Comparison of ENCODE assay signal across 20 mouse cellular contexts in the genomic region with DNA sequence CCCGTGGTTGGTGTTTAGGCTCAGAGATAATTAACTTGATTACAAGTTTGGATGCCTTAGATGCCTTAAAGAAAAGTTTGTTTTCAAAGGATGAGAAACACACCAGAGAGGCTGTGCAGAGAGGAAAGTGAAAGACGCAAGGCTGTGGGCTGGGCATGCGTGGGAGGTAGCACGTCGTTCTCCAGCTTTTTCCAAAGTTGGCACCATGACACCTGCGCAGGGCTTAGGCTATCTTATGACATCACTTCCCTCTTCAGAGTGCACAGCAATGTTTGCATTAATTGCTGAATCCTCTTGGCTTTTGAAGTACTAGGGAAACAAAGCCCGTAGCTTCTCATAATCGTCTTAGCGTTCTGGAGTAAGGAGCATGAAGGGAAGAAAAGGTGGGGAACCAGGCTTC. TPM values are rescaled to one million over a fixed set of nuclear protein-coding genes. Genes with fewer than 3 reads are reported as not detected.
DNase-seq lines count a peak whose midpoint lies in the region; ATAC-seq lines count a peak whose summit lies in the region.
"Had no signal": no experiment of that assay in that cellular context is flagged by ENCODE, and none has a peak within 500 bp of the region (broad histone marks: within the 10 kb centered on the region; RNA-seq: fewer than 3 reads in every experiment).

No protein-coding gene starts in this region.

- H3K4me3 ChIP-seq in forebrain, embryonic 14.5 days (ENCODE audit: low read depth, low read length) = no peak overlapping the region
- H3K4me3 ChIP-seq: hindbrain, embryonic 15.5 days; midbrain, embryonic 12.5 days; stomach, embryonic 15.5 days had no signal

- peak; percentile 50; the same call in 1 of the 2 replicates for ATAC-seq in frontal cortex, adult (ENCODE audit: low TSS enrichment)
- no peak for ATAC-seq in forebrain, embryonic 14.5 days

- no peaks in the 10 kb centered on the region for H3K27me3 ChIP-seq in forebrain, embryonic 14.5 days (replicated peaks; ENCODE audit: control insufficient read depth, insufficient read depth, low read length)
- H3K27me3 ChIP-seq: hindbrain, embryonic 15.5 days; midbrain, embryonic 12.5 days; stomach, embryonic 15.5 days had no signal

- 64% methylated on average over 9 of the region's 9 CpGs for WGBS in forebrain, embryonic 14.5 days

- DNase-seq in frontal cortex, postnatal 14 days (ENCODE audit: low spot score in 2 of 2) = no peak
- DNase-seq in right cerebral cortex, adult 18-20 months = peak; percentile 51
- DNase-seq in right cerebral cortex, postnatal 4 days = no peak
- DNase-seq in lung, postnatal 25 days (ENCODE audit: low spot score) = peak; percentile 51
- DNase-seq in spleen, postnatal 4 days (ENCODE audit: low spot score in 2 of 2) = no peak
- no peak for DNase-seq in forebrain, embryonic 14.5 days (ENCODE audit: low spot score)
- DNase-seq in spleen, adult 12 weeks (ENCODE audit: low spot score) = no peak
- DNase-seq: adrenal gland, postnatal 14 days; cerebellum, adult 8-10 months; heart, postnatal 14 days; kidney, adult 18-20 months; kidney, postnatal 4 days; liver; thymus, postnatal 25 days had no signal

- H3K4me2 ChIP-seq in forebrain, embryonic 14.5 days (ENCODE audit: low read length) = no peak overlapping the region
- H3K4me2 ChIP-seq: hindbrain, embryonic 15.5 days; lung, embryonic 14.5 days; midbrain, embryonic 12.5 days; stomach, embryonic 15.5 days had no signal

- no peaks in the 10 kb centered on the region for H3K4me1 ChIP-seq in forebrain, embryonic 14.5 days (ENCODE audit: control insufficient read depth, insufficient read depth, low read length)
- H3K4me1 ChIP-seq: hindbrain, embryonic 15.5 days; stomach, embryonic 15.5 days had no signal

- no peaks in the 10 kb centered on the region for H3K9me3 ChIP-seq in forebrain, embryonic 14.5 days (replicated peaks; ENCODE audit: control insufficient read depth, low read length)
- H3K9me3 ChIP-seq: hindbrain, embryonic 15.5 days; midbrain, embryonic 12.5 days; stomach, embryonic 15.5 days had no signal

- no peaks in the 10 kb centered on the region for H3K36me3 ChIP-seq in forebrain, embryonic 14.5 days (ENCODE audit: control insufficient read depth, insufficient read depth, low read length)
- H3K36me3 ChIP-seq: hindbrain, embryonic 15.5 days; midbrain, embryonic 12.5 days; stomach, embryonic 15.5 days had no signal

- no peak overlapping the region for H3K9ac ChIP-seq in forebrain, embryonic 14.5 days (ENCODE audit: low read length)
- H3K9ac ChIP-seq: hindbrain, embryonic 15.5 days; lung, embryonic 14.5 days; midbrain, embryonic 12.5 days; stomach, embryonic 15.5 days had no signal

- H3K27ac ChIP-seq in forebrain, embryonic 14.5 days (ENCODE audit: low read depth, low read length) = no peak overlapping the region
- H3K27ac ChIP-seq: hindbrain, embryonic 15.5 days; midbrain, embryonic 12.5 days; stomach, embryonic 15.5 days had no signal

RNA-seq across cellular contexts. Expression of a gene that starts 34.1 kb away (rescaled TPM):
- not detected in 2 replicates for polyA plus RNA-seq in forebrain, embryonic 14.5 days (2014; fragmentation: Nextera tagmentation; extraction: Ambion mirVana)
- polyA plus RNA-seq: frontal cortex, adult 2 months; hindbrain, embryonic 15.5 days; lung, embryonic 14.5 days; midbrain, embryonic 12.5 days; stomach, embryonic 15.5 days had no signal

Comparison
In these comparisons a context has a peak if more than half of its experiments do, and no peak if none do; other contexts are left out.
1. DNase-seq: peak in right cerebral cortex, adult 18-20 months (single experiment) and lung, postnatal 25 days (single experiment); none in frontal cortex, postnatal 14 days (0 of 2), right cerebral cortex, postnatal 4 days (single experiment), spleen, postnatal 4 days (0 of 2), forebrain, embryonic 14.5 days (single experiment) and spleen, adult 12 weeks (single experiment).